Mouse (Mus musculus) layer of hippocampus, postnatal 10 days (tissue): ENCODE data around the gene Gna12. TPM values are rescaled to one million over a fixed set of nuclear protein-coding genes. Genes with fewer than 3 reads are reported as not detected.

Source experiments
- DNase-seq, 2 experiments: peaks; one replicate each; pipeline ENCODE4 v3.0.0; 2021; ENCODE audit warnings: low spot score in 2 of 2
- total RNA-seq, 2 experiments: library from RNA; stranded (reverse); gene quantifications; 2 replicates each; pipeline ENCODE4 v1.2.3; 2021

Gene Gna12
- total RNA-seq, 2 experiments from 2014 or later: 84.6 to 85.9 TPM

GRCm38 (mm10) chr5:140827896-140828295, 2.3 kb downstream of the Gna12 start:
- DNase-seq: no peak

GRCm38 (mm10) chr5:140827413-140827812, 2.8 kb downstream of the Gna12 start:
- DNase-seq: no peak

GRCm38 (mm10) chr5:140826796-140827195, 3.4 kb downstream of the Gna12 start:
- no peak for DNase-seq

- DNase-seq: no peak
Observed at GRCm38 (mm10) chr5:140826118-140826517, 4.1 kb downstream of the Gna12 start.

GRCm38 (mm10) chr5:140824126-140824525, 6.1 kb downstream of the Gna12 start:
- no peak for DNase-seq

GRCm38 (mm10) chr5:140823386-140823785, 6.8 kb downstream of the Gna12 start:
- DNase-seq: no peak

- DNase-seq: no peak
Observed at GRCm38 (mm10) chr5:140821951-140822350, 8.3 kb downstream of the Gna12 start.

- DNase-seq: no peak
Observed at GRCm38 (mm10) chr5:140820539-140820938, 9.7 kb downstream of the Gna12 start.

GRCm38 (mm10) chr5:140819594-140819993, 10.6 kb downstream of the Gna12 start:
- no peak for DNase-seq

GRCm38 (mm10) chr5:140818482-140819076, 11.7 kb downstream of the Gna12 start:
- no peak for DNase-seq

- no peak for DNase-seq
Observed at GRCm38 (mm10) chr5:140816950-140817568, 13.2 kb downstream of the Gna12 start.

GRCm38 (mm10) chr5:140816008-140816407, 14.2 kb downstream of the Gna12 start:
- no peak for DNase-seq

GRCm38 (mm10) chr5:140815059-140815728, 15.0 kb downstream of the Gna12 start:
- no peak for DNase-seq

GRCm38 (mm10) chr5:140814403-140814802, 15.8 kb downstream of the Gna12 start:
- DNase-seq: no peak

- DNase-seq: no peak
Observed at GRCm38 (mm10) chr5:140812699-140813098, 17.5 kb downstream of the Gna12 start.

GRCm38 (mm10) chr5:140812063-140812462, 18.2 kb downstream of the Gna12 start:
- DNase-seq: no peak

- DNase-seq: no peak
Observed at GRCm38 (mm10) chr5:140811390-140811789, 18.8 kb downstream of the Gna12 start.

- DNase-seq: no peak
Observed at GRCm38 (mm10) chr5:140806939-140807338, 23.3 kb downstream of the Gna12 start.

- DNase-seq: no peak
Observed at GRCm38 (mm10) chr5:140806252-140806651, 24.0 kb downstream of the Gna12 start.

GRCm38 (mm10) chr5:140801782-140802181, 28.4 kb downstream of the Gna12 start:
- no peak for DNase-seq

- no peak for DNase-seq
Observed at GRCm38 (mm10) chr5:140800288-140800923, 29.8 kb downstream of the Gna12 start.

- DNase-seq: no peak
Observed at GRCm38 (mm10) chr5:140799190-140799589, 31.0 kb downstream of the Gna12 start.
